Mouse (Mus musculus) cerebellum, adult 18-20 months (tissue): ENCODE results near the gene Grip2.

Experiments
- DNase-seq, 2 experiments: peaks; one replicate each; pipeline ENCODE4 v3.0.0; 2021

Grip2 gene

GRCm38 (mm10) chr6:91827016-91827570 lies at the start of gene Grip2:
TSS of gene Grip2 (minus strand) at chr6:91827250.
- DNase-seq = no peak

- DNase-seq = no peak
Measured at GRCm38 (mm10) chr6:91872781-91873180, 45.7 kb upstream of the Grip2 start.

- no peak for DNase-seq
Measured at GRCm38 (mm10) chr6:91868091-91868490, 41.0 kb upstream of the Grip2 start.

- DNase-seq = no peak
Measured at GRCm38 (mm10) chr6:91865601-91866000, 38.6 kb upstream of the Grip2 start.

GRCm38 (mm10) chr6:91864595-91864994 lies 37.5 kb upstream of the Grip2 start:
- DNase-seq = no peak

- DNase-seq = no peak
Measured at GRCm38 (mm10) chr6:91862848-91863247, 35.8 kb upstream of the Grip2 start.

GRCm38 (mm10) chr6:91858339-91858738 lies 31.3 kb upstream of the Grip2 start:
- DNase-seq = no peak

GRCm38 (mm10) chr6:91852550-91852949 lies 25.5 kb upstream of the Grip2 start:
- DNase-seq = peak; percentile 26 to 32

- peak; percentile 5 to 23 for DNase-seq
Measured at GRCm38 (mm10) chr6:91843628-91844153, 16.6 kb upstream of the Grip2 start.

- peak; percentile 14 for DNase-seq
Measured at GRCm38 (mm10) chr6:91842897-91843627, 16.0 kb upstream of the Grip2 start.

- DNase-seq = no peak
Measured at GRCm38 (mm10) chr6:91839010-91839871, 12.2 kb upstream of the Grip2 start.

- DNase-seq = no peak
Measured at GRCm38 (mm10) chr6:91832863-91833440, 5.9 kb upstream of the Grip2 start.

- no peak for DNase-seq
Measured at GRCm38 (mm10) chr6:91827926-91828325, 876 bp upstream of the Grip2 start.

GRCm38 (mm10) chr6:91818271-91818670 lies 8.8 kb downstream of the Grip2 start:
- no peak for DNase-seq

- DNase-seq = no peak
Measured at GRCm38 (mm10) chr6:91815976-91816375, 11.1 kb downstream of the Grip2 start.

- DNase-seq = peak; percentile 61 to 72
Measured at GRCm38 (mm10) chr6:91813611-91814010, 13.4 kb downstream of the Grip2 start.

- DNase-seq = no peak
Measured at GRCm38 (mm10) chr6:91810007-91810406, 17.0 kb downstream of the Grip2 start.

GRCm38 (mm10) chr6:91808022-91808421 lies 19.0 kb downstream of the Grip2 start:
- no peak for DNase-seq

- DNase-seq = no peak
Measured at GRCm38 (mm10) chr6:91807169-91807568, 19.9 kb downstream of the Grip2 start.

- peak; percentile 53 to 60 for DNase-seq
Measured at GRCm38 (mm10) chr6:91804177-91804576, 22.9 kb downstream of the Grip2 start.

GRCm38 (mm10) chr6:91798496-91798895 lies 28.6 kb downstream of the Grip2 start:
- peak; percentile 68 to 71 for DNase-seq

GRCm38 (mm10) chr6:91796736-91797135 lies 30.3 kb downstream of the Grip2 start:
- DNase-seq = no peak

GRCm38 (mm10) chr6:91796064-91796463 lies 31.0 kb downstream of the Grip2 start:
- DNase-seq = no peak
